ENCODE assay signal across 18 mouse cellular contexts in the genomic region with DNA sequence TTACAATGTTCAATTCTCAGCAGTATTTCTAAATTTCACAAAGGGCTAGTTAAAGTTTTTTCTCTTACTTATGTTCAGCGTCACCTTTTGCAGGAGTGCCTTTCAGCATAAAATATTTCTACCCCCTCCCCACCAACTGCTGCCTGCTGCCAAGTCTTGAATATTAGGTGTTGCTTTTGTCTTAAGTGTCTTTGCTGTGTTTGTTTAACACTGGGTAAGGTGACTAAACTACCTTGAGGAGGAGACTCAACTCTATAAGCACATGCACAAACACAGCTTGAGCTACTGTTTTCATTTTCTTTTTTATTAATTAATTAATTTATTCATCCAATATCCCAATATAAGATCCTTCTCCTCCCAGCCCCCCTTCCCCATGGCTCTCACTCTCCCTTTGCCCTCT.
"Had no signal": no experiment of that assay in that cellular context is flagged by ENCODE, and none has a peak within 500 bp of the region (broad histone marks: within the 10 kb centered on the region; RNA-seq: fewer than 3 reads in every experiment).

No protein-coding gene starts in this region.

- H3K9ac ChIP-seq: limb, embryonic 15.5 days; liver, embryonic 12.5 days; liver, embryonic 14.5 days; midbrain, embryonic 12.5 days; neural tube, embryonic 13.5 days; neural tube, embryonic 15.5 days had no signal

- H3K27me3 ChIP-seq: limb, embryonic 15.5 days; liver, embryonic 12.5 days; midbrain, embryonic 12.5 days; neural tube, embryonic 13.5 days; neural tube, embryonic 15.5 days had no signal

- ATAC-seq: liver, embryonic 12.5 days; midbrain, embryonic 16.5 days had no signal

- H3K9me3 ChIP-seq: limb, embryonic 15.5 days; liver, embryonic 12.5 days; midbrain, embryonic 10.5 days; midbrain, embryonic 12.5 days; neural tube, embryonic 13.5 days; neural tube, embryonic 15.5 days had no signal

- H3K36me3 ChIP-seq: limb, embryonic 15.5 days; liver, embryonic 12.5 days; midbrain, embryonic 10.5 days; midbrain, embryonic 12.5 days; neural tube, embryonic 13.5 days; neural tube, embryonic 15.5 days had no signal

- DNase-seq: midbrain, embryonic 14.5 days; retina, postnatal 1 day; right cerebral cortex, adult 18-20 months; right cerebral cortex, postnatal 25 days; right cerebral cortex, postnatal 4 days; spleen, adult 18-20 months; thymus, adult 18-20 months; thymus, postnatal 14 days; thymus, postnatal 36 days had no signal

- H3K4me3 ChIP-seq: limb, embryonic 15.5 days; liver, embryonic 12.5 days; midbrain, embryonic 10.5 days; midbrain, embryonic 12.5 days; myocyte; neural tube, embryonic 13.5 days; neural tube, embryonic 15.5 days had no signal

- H3K27ac ChIP-seq: limb, embryonic 15.5 days; liver, embryonic 12.5 days; liver, embryonic 14.5 days; midbrain, embryonic 10.5 days; midbrain, embryonic 12.5 days; neural tube, embryonic 13.5 days; neural tube, embryonic 15.5 days had no signal

- H3K4me1 ChIP-seq: limb, embryonic 15.5 days; liver, embryonic 12.5 days; midbrain, embryonic 10.5 days; midbrain, embryonic 12.5 days; neural tube, embryonic 13.5 days; neural tube, embryonic 15.5 days had no signal

- H3K4me2 ChIP-seq: limb, embryonic 15.5 days; liver, embryonic 12.5 days; midbrain, embryonic 12.5 days; neural tube, embryonic 13.5 days; neural tube, embryonic 15.5 days had no signal
